Mouse (Mus musculus) MEL (cell line): ENCODE results near the gene Pi4k2b.
"Not testable (repeated sequence)": the region's sequence is repeated elsewhere in the genome, so short reads cannot be mapped to it uniquely, and the experiment has no call there.

ENCODE experiments used
- CTCF ChIP-seq, 3 experiments: IDR thresholded peaks in 2 of 3; conservative IDR thresholded peaks in 1 of 3; 2 replicates each; pipeline ENCODE4 v1.5.1; 2011 to 2012; ENCODE audit warnings: low read length in 3 of 3, low read depth in 2 of 3, mild to moderate bottlenecking in 2 of 3, improper control_type of control experiment in 1 of 3, inconsistent platforms in 1 of 3, mixed read lengths in 1 of 3, moderate library complexity in 1 of 3; ENCODE audit not compliant: control insufficient read depth in 1 of 3, insufficient read depth in 1 of 3, poor library complexity in 1 of 3, severe bottlenecking in 1 of 3
- NELFE ChIP-seq: IDR thresholded peaks from 2 replicates; pipeline ENCODE4 v1.6.1; 2011; ENCODE audit warnings: low read depth, low read length, improper control_type of control experiment

- TF ChIP-seq NELFE: peak; percentile 40; the same call in 1 of the 2 replicates
- not testable (repeated sequence) for TF ChIP-seq CTCF (IDR thresholded peaks at IDR 0.05 in 2 of 3, conservative IDR thresholded peaks at IDR 0.05 in 1 of 3; ENCODE audit: control insufficient read depth in 1 of 3, insufficient read depth in 1 of 3, low read depth in 2 of 3, low read length in 3 of 3, poor library complexity in 1 of 3, severe bottlenecking in 1 of 3)
Measured at GRCm38 (mm10) chr5:52776466-52777354, 35.3 kb downstream of the Pi4k2b start.
